In genomic region chr16:33751152-33751551, GRCm38 (mm10) we compare ENCODE assay signal across 8 mouse cellular contexts. TPM values are rescaled to one million over a fixed set of nuclear protein-coding genes. Genes with fewer than 3 reads are reported as not detected.
DNase-seq lines count a peak whose midpoint lies in the region; ATAC-seq and TF ChIP-seq lines count a peak whose summit lies in the region.
"Had no signal": no experiment of that assay in that cellular context is flagged by ENCODE, and none has a peak within 500 bp of the region (broad histone marks: within the 10 kb centered on the region; RNA-seq: fewer than 3 reads in every experiment).

No protein-coding gene starts in this region.

- peak; percentile 26 for DNase-seq in thymus, adult 2 months
- DNase-seq in thymus, postnatal 0 days (ENCODE audit: low spot score), result no peak
- no peak for DNase-seq in cerebellum, postnatal 4 days (ENCODE audit: low spot score in 2 of 2)
- no peak for DNase-seq in MN1 (ENCODE audit: low spot score)

- WGBS in thymus, adult 2 months, result 3% methylated on average over 13 of the region's 13 CpGs
- 36% methylated on average over 13 of the region's 13 CpGs for WGBS in lung, embryonic 16.5 days
- WGBS in forebrain, embryonic 13.5 days, result 60% methylated on average over 13 of the region's 13 CpGs

- peak; percentile 67 for ATAC-seq in erythroid progenitor cell, adult 5-6 weeks (replicated peaks; ENCODE audit: low FRiP score, poor library complexity, severe bottlenecking)
- ATAC-seq in lung, embryonic 16.5 days (ENCODE audit: low read depth), result peak; percentile 23; the same call in 1 of the 2 replicates
- no peak for ATAC-seq in forebrain, embryonic 13.5 days

- no peaks in the 10 kb centered on the region for H3K27me3 ChIP-seq in thymus, adult 2 months (ENCODE audit: control insufficient read depth, insufficient read depth, low read length)
- H3K27me3 ChIP-seq in lung, embryonic 16.5 days (ENCODE audit: control insufficient read depth, insufficient read depth, low read depth, low read length), result no peaks in the 10 kb centered on the region
- no peaks in the 10 kb centered on the region for H3K27me3 ChIP-seq in forebrain, embryonic 13.5 days

- no peak for TF ChIP-seq POLR2A in thymus, adult 2 months (IDR thresholded peaks at IDR 0.05; ENCODE audit: control insufficient read depth, extremely low read depth, insufficient read depth, low read length, poor library complexity)

- peaks cover 20% of the 10 kb centered on the region for H3K4me1 ChIP-seq in thymus, adult 2 months (replicated peaks; ENCODE audit: control insufficient read depth, insufficient read depth, low read length)
- H3K4me1 ChIP-seq in lung, embryonic 16.5 days (replicated peaks; ENCODE audit: control insufficient read depth, insufficient read depth, low read length), result no peaks in the 10 kb centered on the region
- H3K4me1 ChIP-seq in forebrain, embryonic 13.5 days, result no peaks in the 10 kb centered on the region

- H3K4me2 ChIP-seq in lung, embryonic 16.5 days (ENCODE audit: low read depth, low read length), result peak overlapping the region; percentile 45
- H3K4me2 ChIP-seq in forebrain, embryonic 13.5 days, result no peak overlapping the region

- H3K36me3 ChIP-seq in thymus, adult 2 months (ENCODE audit: control insufficient read depth, insufficient read depth, low read length), result no peaks in the 10 kb centered on the region
- H3K36me3 ChIP-seq in lung, embryonic 16.5 days (ENCODE audit: control insufficient read depth, insufficient read depth, low read length), result peaks cover 6% of the 10 kb centered on the region
- peaks cover 64% of the 10 kb centered on the region for H3K36me3 ChIP-seq in forebrain, embryonic 13.5 days (ENCODE audit: poor library complexity, severe bottlenecking)

- TF ChIP-seq CTCF in thymus, adult 2 months (IDR thresholded peaks at IDR 0.05; ENCODE audit: borderline replicate concordance, control insufficient read depth, extremely low read depth, insufficient read depth, low read length, poor library complexity), result no peak

- H3K27ac ChIP-seq in thymus, adult 2 months (ENCODE audit: control insufficient read depth, insufficient read depth, low read length), result peak overlapping the region; percentile 91
- no peak overlapping the region for H3K27ac ChIP-seq in lung, embryonic 16.5 days (ENCODE audit: low read length)
- no peak overlapping the region for H3K27ac ChIP-seq in forebrain, embryonic 13.5 days

- H3K9ac ChIP-seq in lung, embryonic 16.5 days (ENCODE audit: low read length), result no peak overlapping the region
- no peak overlapping the region for H3K9ac ChIP-seq in forebrain, embryonic 13.5 days

- peak overlapping the region; percentile 46 for H3K4me3 ChIP-seq in thymus, adult 2 months (ENCODE audit: control insufficient read depth, insufficient read depth, low read length)
- H3K4me3 ChIP-seq in lung, embryonic 16.5 days (ENCODE audit: low read length), result peak overlapping the region; percentile 25
- no peak overlapping the region for H3K4me3 ChIP-seq in forebrain, embryonic 13.5 days

- H3K9me3 ChIP-seq in lung, embryonic 16.5 days (ENCODE audit: control insufficient read depth, low read length), result no peaks in the 10 kb centered on the region
- no peaks in the 10 kb centered on the region for H3K9me3 ChIP-seq in forebrain, embryonic 13.5 days (replicated peaks)

RNA-seq across cellular contexts. Expression of gene Muc13, which starts 42.7 kb away (rescaled TPM):
- 5.0 and 5.5 TPM in 2 replicates for polyA plus RNA-seq in thymus, adult 2 months (2012; rRNA removed)
- polyA plus RNA-seq in thymus, postnatal 0 days (2015; fragmentation: Nextera tagmentation; extraction: Ambion mirVana), result 0.48 and 0.69 TPM in 2 replicates
- 1.8 and 6.3 TPM in 2 replicates for total RNA-seq in erythroid progenitor cell, adult 5-6 weeks (2015; ENCODE audit: low replicate concordance)
- total RNA-seq in erythroid progenitor cell, adult 5-6 weeks (2017; ENCODE audit: low replicate concordance), result 0.51 and 1.2 TPM in 2 replicates
- polyA plus RNA-seq in lung, embryonic 16.5 days (2015; fragmentation: Nextera tagmentation; extraction: Ambion mirVana), result 0.05 and 0.20 TPM in 2 replicates
- polyA plus RNA-seq in forebrain, embryonic 13.5 days (2015; fragmentation: Nextera tagmentation; extraction: Ambion mirVana), result 0.08 TPM in 1 of 2 replicates, not detected in the other
- total RNA-seq: left cerebral cortex, postnatal 10 days had no signal
